Mouse (Mus musculus) bone marrow, adult 2 months (tissue): ENCODE results near the gene Pus7l.

Experiments used
- CTCF ChIP-seq: fragments of 200-500 bp; IDR thresholded peaks from 2 replicates; pipeline ENCODE4 v1.5.1; 2011; ENCODE audit warnings: low read length, control low read depth; ENCODE audit not compliant: control insufficient read depth, insufficient read depth
- POLR2A ChIP-seq: fragments of 200-500 bp; IDR thresholded peaks from 2 replicates; pipeline ENCODE4 v1.6.1; 2011; ENCODE audit warnings: low read depth, mild to moderate bottlenecking, control low read depth, low read length, borderline replicate concordance; ENCODE audit not compliant: control insufficient read depth

GRCm38 (mm10) chr15:94553536-94553935 is 10.2 kb upstream of the Pus7l start:
- TF ChIP-seq CTCF (no peak), POLR2A (no peak)
